Mouse (Mus musculus) midbrain, postnatal 0 days (tissue): Measurements from ENCODE around the gene Tmem262. TPM values are rescaled to one million over a fixed set of nuclear protein-coding genes. Genes with fewer than 3 reads are reported as not detected.

ENCODE experiments used
- ATAC-seq: fragments of 200-750 bp; cut with Nextera tagmentation; 2 replicates; pipeline ENCODE4 v1.8.0; 2017; ENCODE audit warnings: moderate number of reproducible peaks, mild to moderate bottlenecking, moderate TSS enrichment, moderate library complexity; ENCODE audit not compliant: low FRiP score
- DNase-seq: peaks from one replicate; pipeline ENCODE4 v3.0.0-alpha.2; 2015; ENCODE audit warnings: low spot score
- H3K27ac ChIP-seq: fragments of 300-500 bp; sonication (generic); 2 replicates; pipeline ENCODE4 v1.5.1; 2014; ENCODE audit warnings: low read depth, mild to moderate bottlenecking, low read length, mixed read lengths
- H3K27me3 ChIP-seq: fragments of 300-500 bp; sonication (generic); 2 replicates; pipeline ENCODE4 v1.6.1; 2014; ENCODE audit warnings: low read length, control low read depth, mixed read lengths; ENCODE audit not compliant: insufficient read depth
- H3K36me3 ChIP-seq: fragments of 300-500 bp; sonication (generic); 2 replicates; pipeline ENCODE4 v1.6.1; 2014; ENCODE audit warnings: low read length, control low read depth, mixed read lengths; ENCODE audit not compliant: insufficient read depth
- H3K4me1 ChIP-seq: fragments of 300-500 bp; sonication (generic); 2 replicates; pipeline ENCODE4 v1.6.1; 2014; ENCODE audit warnings: mild to moderate bottlenecking, control low read depth, antibody characterized with exemption, low read length, mixed read lengths; ENCODE audit not compliant: insufficient read depth
- H3K4me2 ChIP-seq: fragments of 300-500 bp; sonication (generic); 2 replicates; pipeline ENCODE4 v1.6.1; 2014; ENCODE audit warnings: low read depth, mild to moderate bottlenecking, low read length, mixed read lengths; ENCODE audit not compliant: poor library complexity, severe bottlenecking
- H3K4me3 ChIP-seq: fragments of 300-500 bp; sonication (generic); 2 replicates; pipeline ENCODE4 v1.5.1; 2014; ENCODE audit warnings: low read depth, mild to moderate bottlenecking, low read length, moderate library complexity
- H3K9ac ChIP-seq: fragments of 300-500 bp; sonication (generic); replicated peaks from 2 replicates; pipeline ENCODE4 v1.6.1; 2014; ENCODE audit warnings: mild to moderate bottlenecking, low read length, moderate library complexity, mixed read lengths; ENCODE audit not compliant: poor library complexity, severe bottlenecking
- H3K9me3 ChIP-seq: fragments of 300-500 bp; sonication (generic); 2 replicates; pipeline ENCODE4 v1.6.1; 2016; ENCODE audit warnings: low read length, control low read depth
- CTCF ChIP-seq: IDR thresholded peaks from 2 replicates; pipeline ENCODE4 v1.5.1; 2016; ENCODE audit warnings: antibody characterized with exemption, mild to moderate bottlenecking
- WGBS: fragments of 180-500 bp; shearing (Covaris S2); extraction: QIAGEN DNeasy Blood & Tissue Kit; methylation state at CpG from one replicate; pipeline ENCODE4 v1.1.7; 2014; 5-methylcytosine and 5-hydroxymethylcytosine counted together
- polyA plus RNA-seq: library from polyadenylated mRNA; unstranded; fragments of >200 nt; fragmentation: Nextera tagmentation; extraction: Ambion mirVana; gene quantifications from 2 replicates; pipeline ENCODE4 v1.2.1, GENCODE M21; 2015
- total RNA-seq: library from RNA; depleted of rRNA; stranded (reverse); fragments of >200 nt; gene quantifications from 2 replicates; pipeline ENCODE4 v1.2.3, GENCODE M21; 2014; rRNA removed

Tmem262 gene
- total RNA-seq (not detected in 2 replicates), polyA plus RNA-seq (not detected in 2 replicates)

- 92% methylated on average over 12 of the region's 12 CpGs for WGBS
- ATAC-seq = no peak
Observed at GRCm38 (mm10) chr19:6079983-6080480, at the start of gene Tmem262. Tmem262 (plus strand) TSS chr19:6080033.

GRCm38 (mm10) chr19:6030520-6031280 lies 49.1 kb upstream of the Tmem262 start:
- DNase-seq (no peak), ATAC-seq (no peak)
- no peaks in the 10 kb centered on the region for H3K4me1 ChIP-seq
- H3K36me3 ChIP-seq = no peaks in the 10 kb centered on the region
- H3K4me3 ChIP-seq = no peak overlapping the region
- H3K9ac ChIP-seq = no peak overlapping the region
- H3K4me2 ChIP-seq = no peak overlapping the region
- no peak for TF ChIP-seq CTCF
- no peak overlapping the region for H3K27ac ChIP-seq
- no peaks in the 10 kb centered on the region for H3K9me3 ChIP-seq
- WGBS = 72% methylated on average over 13 of the region's 14 CpGs
- H3K27me3 ChIP-seq = no peaks in the 10 kb centered on the region

More at GRCm38 (mm10) chr19:6079983-6080480, at the start of gene Tmem262:
- no peak within 1 kb of the TSS for H3K27ac ChIP-seq
- H3K4me1 ChIP-seq = peaks cover 13% of the 10 kb centered on the region
- H3K9ac ChIP-seq = no peak within 1 kb of the TSS
- H3K9me3 ChIP-seq = no peaks in the 10 kb centered on the region
- H3K4me3 ChIP-seq = no peak within 1 kb of the TSS
- DNase-seq = no peak
- no peak for TF ChIP-seq CTCF
- no peaks in the 10 kb centered on the region for H3K27me3 ChIP-seq
- no peak within 1 kb of the TSS for H3K4me2 ChIP-seq
- peaks cover 24% of the 10 kb centered on the region for H3K36me3 ChIP-seq

- no peak for TF ChIP-seq CTCF
- no peaks in the 10 kb centered on the region for H3K9me3 ChIP-seq
- H3K36me3 ChIP-seq = no peaks in the 10 kb centered on the region
- DNase-seq (no peak), ATAC-seq (no peak)
- H3K27ac ChIP-seq = no peak overlapping the region
- no peak overlapping the region for H3K9ac ChIP-seq
- 82% methylated on average over 9 of the region's 9 CpGs for WGBS
- no peak overlapping the region for H3K4me3 ChIP-seq
- no peak overlapping the region for H3K4me2 ChIP-seq
- H3K27me3 ChIP-seq = no peaks in the 10 kb centered on the region
- H3K4me1 ChIP-seq = no peaks in the 10 kb centered on the region
Observed at GRCm38 (mm10) chr19:6035966-6036585, 43.8 kb upstream of the Tmem262 start.

DNA sequence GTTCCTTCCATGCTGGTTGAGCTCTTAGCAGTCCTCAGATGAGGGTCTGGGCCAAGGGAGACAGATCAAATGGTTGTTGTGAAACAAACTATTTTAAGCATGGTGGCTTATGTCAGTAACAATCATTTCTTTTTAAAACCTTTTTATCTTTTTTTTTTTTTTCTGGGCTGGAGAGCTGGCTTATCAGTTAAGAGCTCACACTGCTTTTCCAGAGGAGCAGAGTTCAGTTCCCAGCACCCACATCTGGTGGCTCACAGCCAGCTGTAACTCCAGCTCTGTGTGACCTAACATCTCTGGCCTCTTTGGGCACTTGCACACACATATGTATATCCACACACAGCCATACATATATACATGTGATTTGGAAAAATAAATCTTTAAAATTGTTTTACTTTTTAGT lies 42.1 kb upstream of the Tmem262 start:
- no peak for TF ChIP-seq CTCF
- H3K4me2 ChIP-seq = no peak overlapping the region
- no peaks in the 10 kb centered on the region for H3K36me3 ChIP-seq
- ATAC-seq = no peak
- no peaks in the 10 kb centered on the region for H3K4me1 ChIP-seq
- H3K27me3 ChIP-seq = no peaks in the 10 kb centered on the region
- no peak for DNase-seq
- H3K9ac ChIP-seq = no peak overlapping the region
- H3K9me3 ChIP-seq = no peaks in the 10 kb centered on the region
- no peak overlapping the region for H3K27ac ChIP-seq
- no peak overlapping the region for H3K4me3 ChIP-seq

- H3K27ac ChIP-seq = no peak overlapping the region
Observed at GRCm38 (mm10) chr19:6038326-6038725, 41.5 kb upstream of the Tmem262 start.

DNA sequence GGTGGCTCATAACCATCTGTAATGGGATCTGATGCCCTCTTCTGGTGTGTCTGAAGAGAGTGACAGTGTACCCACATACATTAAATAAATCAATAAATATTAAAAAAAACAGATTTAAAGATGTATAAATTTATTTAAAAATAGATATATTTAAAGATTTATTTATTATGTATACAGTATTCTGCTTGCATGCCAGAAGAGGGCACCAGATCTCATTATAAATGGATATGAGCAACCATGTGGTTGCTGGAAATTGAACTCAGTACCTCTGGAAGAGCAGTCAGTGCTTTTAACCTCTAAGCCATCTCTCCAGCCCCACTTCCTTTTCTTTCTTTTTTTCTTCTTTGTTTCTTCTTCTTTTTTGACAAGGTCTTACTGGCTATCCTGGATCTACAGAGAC lies 39.8 kb upstream of the Tmem262 start:
- Histone ChIP-seq H3K4me2 (no peak overlapping the region), H3K36me3 (no peaks in the 10 kb centered on the region), H3K9ac (no peak overlapping the region), H3K27me3 (no peaks in the 10 kb centered on the region), H3K4me3 (no peak overlapping the region), H3K4me1 (peaks cover under 1% of the 10 kb centered on the region; the same call in 1 of the 2 replicates), H3K9me3 (no peaks in the 10 kb centered on the region), H3K27ac (no peak overlapping the region)
- peak; percentile 38 for TF ChIP-seq CTCF
- DNase-seq (no peak), ATAC-seq (no peak)

More at GRCm38 (mm10) chr19:6038326-6038725, 41.5 kb upstream of the Tmem262 start:
- 85% methylated on average over 7 of the region's 7 CpGs for WGBS
- DNase-seq (no peak), ATAC-seq (no peak)
- Histone ChIP-seq H3K9me3 (no peaks in the 10 kb centered on the region), H3K4me2 (no peak overlapping the region), H3K27me3 (no peaks in the 10 kb centered on the region), H3K36me3 (no peaks in the 10 kb centered on the region), H3K4me3 (no peak overlapping the region), H3K4me1 (no peaks in the 10 kb centered on the region), H3K9ac (no peak overlapping the region)
- TF ChIP-seq CTCF = no peak
